Mouse (Mus musculus): Measurements from ENCODE around the gene Ss18l1. TPM values are rescaled to one million over a fixed set of nuclear protein-coding genes. Genes with fewer than 3 reads are reported as not detected.

Gene Ss18l1
- polyA plus RNA-seq (2012) = 0.01 and 0.07 TPM in 2 replicates

DNA sequence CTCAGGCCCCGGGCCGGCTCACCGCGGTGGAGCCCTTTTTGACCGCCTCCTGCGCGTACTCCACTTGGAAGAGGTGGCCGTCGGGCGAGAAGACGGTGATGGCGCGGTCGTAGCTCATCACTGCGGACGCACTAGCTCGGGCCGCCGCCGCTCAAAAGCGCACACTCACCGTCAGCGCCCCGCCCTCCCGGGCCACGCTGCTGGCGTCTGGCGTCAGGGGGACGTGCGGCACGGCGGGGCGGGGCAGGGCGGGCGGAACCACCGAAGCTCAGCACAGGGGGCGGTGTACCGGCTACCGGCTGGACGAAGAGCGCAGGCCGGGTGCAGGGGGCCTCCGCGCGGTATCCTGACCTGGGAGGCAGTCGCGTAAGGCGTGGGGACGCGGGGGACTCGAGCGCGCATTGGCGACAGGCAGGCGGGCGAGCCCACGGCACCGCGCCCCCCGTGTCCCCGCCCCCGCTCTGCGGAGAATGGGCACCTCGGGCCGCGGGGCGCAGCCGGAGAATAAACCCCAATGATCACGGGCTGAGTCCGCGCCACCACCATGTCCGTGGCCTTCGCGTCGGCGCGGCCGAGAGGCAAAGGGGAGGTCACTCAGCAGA is at the start of gene Ss18l1, which contains the start of gene Psma7:
Gene Ss18l1, plus strand, starts transcription at position 254 of the 602 bp plus-strand sequence.
Gene Psma7, minus strand, starts transcription at position 178 of the 602 bp plus-strand sequence.
- peaks cover 21% of the 10 kb centered on the region for H3K27me3 ChIP-seq (ENCODE audit: control insufficient read depth)
- H3K4me1 ChIP-seq (ENCODE audit: control insufficient read depth) = peaks cover 37% of the 10 kb centered on the region
- no peaks in the 10 kb centered on the region for H3K9me3 ChIP-seq (ENCODE audit: control insufficient read depth, low read length)
- peaks cover 36% of the 10 kb centered on the region for H3K36me3 ChIP-seq (ENCODE audit: control insufficient read depth)
- peak within 1 kb of the TSS; percentile 78 for H3K4me3 ChIP-seq (replicated peaks)
- TF ChIP-seq TAL1 (IDR thresholded peaks at IDR 0.05; ENCODE audit: low read length) = no peak
- TF ChIP-seq GATA1 (IDR thresholded peaks at IDR 0.05; ENCODE audit: low read length) = no peak

DNA sequence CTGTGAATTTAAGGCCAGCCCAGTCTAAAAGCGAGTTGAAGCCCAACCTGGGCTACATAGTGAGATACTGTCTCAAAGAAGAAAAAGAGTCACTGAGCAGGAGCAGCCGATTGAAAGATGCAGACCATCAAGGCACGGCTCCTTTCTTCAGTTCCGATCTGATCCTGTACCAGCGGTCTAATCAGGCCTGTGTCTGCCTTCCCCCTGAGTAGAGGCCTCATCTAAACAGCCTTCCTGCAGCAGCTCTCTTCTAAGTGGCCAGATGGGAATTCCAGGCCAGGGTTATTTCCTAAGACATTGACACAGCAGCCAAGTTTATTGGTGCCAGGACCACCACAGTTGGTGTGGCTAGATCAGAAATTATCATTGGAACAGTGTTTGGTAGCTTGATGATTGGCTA is 49.2 kb upstream of the Ss18l1 start:
- TF ChIP-seq TAL1 (IDR thresholded peaks at IDR 0.05; ENCODE audit: low read length) = no peak
- TF ChIP-seq GATA1 (IDR thresholded peaks at IDR 0.05; ENCODE audit: low read length) = no peak

GRCm38 (mm10) chr2:179998431-179998830 is 43.9 kb upstream of the Ss18l1 start:
- Histone ChIP-seq H3K9me3 (ENCODE audit: control insufficient read depth, low read length) (no peaks in the 10 kb centered on the region), H3K27me3 (ENCODE audit: control insufficient read depth) (peaks cover 7% of the 10 kb centered on the region), H3K4me1 (ENCODE audit: control insufficient read depth) (no peaks in the 10 kb centered on the region), H3K36me3 (ENCODE audit: control insufficient read depth) (no peaks in the 10 kb centered on the region), H3K4me3 (replicated peaks) (no peak overlapping the region)
- no peak for TF ChIP-seq GATA1 (IDR thresholded peaks at IDR 0.05; ENCODE audit: low read length)
- TF ChIP-seq TAL1 (IDR thresholded peaks at IDR 0.05; ENCODE audit: low read length) = no peak

More for the DNA sequence above, 49.2 kb upstream of the Ss18l1 start:
- no peaks in the 10 kb centered on the region for H3K9me3 ChIP-seq (ENCODE audit: control insufficient read depth, low read length)
- H3K36me3 ChIP-seq (ENCODE audit: control insufficient read depth) = no peaks in the 10 kb centered on the region
- H3K4me1 ChIP-seq (ENCODE audit: control insufficient read depth) = no peaks in the 10 kb centered on the region
- H3K27me3 ChIP-seq (ENCODE audit: control insufficient read depth) = peaks cover 2% of the 10 kb centered on the region; the same call in 1 of the 2 replicates
- H3K4me3 ChIP-seq (replicated peaks) = no peak overlapping the region

DNA sequence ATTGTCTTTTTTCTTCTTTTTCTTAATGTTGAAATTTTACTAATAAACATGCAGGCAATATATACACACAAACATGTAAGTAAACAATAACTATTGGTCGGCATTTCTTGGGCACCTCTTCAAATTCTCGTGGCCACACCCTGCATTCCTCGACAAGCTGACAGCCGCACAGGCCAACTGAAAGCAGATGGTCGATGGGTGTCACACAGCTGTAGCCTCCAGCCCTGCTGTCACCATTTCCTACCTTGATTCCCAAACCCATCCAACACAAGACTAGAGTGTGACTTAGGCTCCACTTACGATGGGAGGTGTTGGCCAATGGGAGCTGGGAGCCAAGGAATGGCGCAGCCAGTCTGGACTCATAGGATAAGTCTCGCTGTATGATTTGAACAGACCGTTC is 40.7 kb upstream of the Ss18l1 start:
- no peaks in the 10 kb centered on the region for H3K4me1 ChIP-seq (ENCODE audit: control insufficient read depth)
- H3K9me3 ChIP-seq (ENCODE audit: control insufficient read depth, low read length) = no peaks in the 10 kb centered on the region
- peaks cover 10% of the 10 kb centered on the region for H3K27me3 ChIP-seq (ENCODE audit: control insufficient read depth)
- no peak for TF ChIP-seq TAL1 (IDR thresholded peaks at IDR 0.05; ENCODE audit: low read length)
- TF ChIP-seq GATA1 (IDR thresholded peaks at IDR 0.05; ENCODE audit: low read length) = no peak
- H3K36me3 ChIP-seq (ENCODE audit: control insufficient read depth) = no peaks in the 10 kb centered on the region
- H3K4me3 ChIP-seq (replicated peaks) = no peak overlapping the region

DNA sequence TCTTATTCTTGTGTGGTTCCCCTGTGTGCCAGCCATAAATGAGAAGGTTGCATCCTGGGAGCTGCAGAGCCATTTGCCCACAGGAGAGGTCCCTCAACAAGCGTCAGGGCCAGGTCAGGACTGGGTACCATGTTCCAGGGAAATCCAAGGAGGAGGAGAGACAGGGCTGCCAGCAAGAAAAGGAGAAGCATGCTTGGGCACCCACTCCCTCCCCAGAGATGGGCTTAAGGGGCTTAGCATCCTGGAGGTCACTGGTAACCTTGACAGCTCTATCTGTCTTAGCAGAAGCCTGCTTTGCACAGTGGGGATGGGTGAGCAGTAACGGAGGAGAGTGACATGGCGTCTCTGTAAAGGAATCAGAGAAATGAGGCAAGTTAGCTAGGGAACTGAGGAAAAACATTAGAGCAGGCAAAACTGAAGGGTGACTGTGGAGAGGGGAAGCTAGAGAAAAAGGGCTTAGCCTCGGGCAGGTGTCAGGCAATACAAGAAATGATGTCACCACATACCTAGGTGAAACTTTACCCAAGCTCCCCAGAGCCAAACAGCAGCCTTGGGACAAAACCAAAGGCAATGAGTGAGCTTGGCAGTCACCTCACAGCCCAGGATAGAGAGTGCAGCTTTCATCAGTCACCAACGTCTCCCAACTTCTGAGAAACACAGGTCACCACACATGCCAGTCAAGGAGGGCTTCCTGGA is 36.5 kb upstream of the Ss18l1 start:
- Histone ChIP-seq H3K27me3 (ENCODE audit: control insufficient read depth) (peaks cover 3% of the 10 kb centered on the region), H3K4me1 (ENCODE audit: control insufficient read depth) (no peaks in the 10 kb centered on the region), H3K4me3 (replicated peaks) (no peak overlapping the region), H3K36me3 (ENCODE audit: control insufficient read depth) (no peaks in the 10 kb centered on the region), H3K9me3 (ENCODE audit: control insufficient read depth, low read length) (peaks cover 2% of the 10 kb centered on the region; the same call in 1 of the 2 replicates)
- TF ChIP-seq GATA1 (IDR thresholded peaks at IDR 0.05; ENCODE audit: low read length) (no peak), TAL1 (IDR thresholded peaks at IDR 0.05; ENCODE audit: low read length) (no peak)

DNA sequence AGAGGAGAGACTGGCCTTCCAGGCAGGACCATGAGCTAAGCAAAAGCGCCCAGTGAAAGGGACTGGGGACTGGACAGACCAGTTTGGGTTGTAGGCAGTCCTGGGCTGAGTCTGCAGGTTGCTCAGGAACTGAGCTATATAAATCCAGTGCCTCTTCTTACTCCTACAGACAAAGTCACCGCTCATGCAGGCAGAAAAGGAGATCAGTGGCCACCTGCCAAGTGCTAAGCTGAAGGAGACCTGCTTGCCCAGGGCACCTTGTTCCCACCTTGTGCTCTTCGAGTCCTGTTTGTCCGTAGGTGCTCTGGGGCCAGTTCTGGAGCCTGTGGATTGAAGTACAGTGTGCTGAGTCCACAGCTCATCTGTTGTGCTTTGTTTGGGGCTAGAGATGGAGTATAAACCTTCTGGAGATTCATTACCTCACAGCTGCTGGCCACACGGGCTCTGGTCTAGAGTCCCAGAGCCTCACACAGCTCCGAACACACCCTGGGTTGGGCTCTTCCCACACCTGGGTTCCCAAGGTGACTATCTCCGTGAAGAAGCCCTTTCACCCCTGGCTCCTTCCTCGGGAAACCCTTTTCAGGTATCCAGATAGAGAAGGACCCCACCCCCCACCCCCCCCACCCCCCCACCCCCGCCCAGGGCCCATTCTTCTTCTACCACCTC is 35.8 kb upstream of the Ss18l1 start:
- H3K9me3 ChIP-seq (ENCODE audit: control insufficient read depth, low read length) = peaks cover 2% of the 10 kb centered on the region; the same call in 1 of the 2 replicates
- H3K27me3 ChIP-seq (ENCODE audit: control insufficient read depth) = peaks cover 3% of the 10 kb centered on the region
- H3K36me3 ChIP-seq (ENCODE audit: control insufficient read depth) = no peaks in the 10 kb centered on the region
- no peaks in the 10 kb centered on the region for H3K4me1 ChIP-seq (ENCODE audit: control insufficient read depth)
- TF ChIP-seq GATA1 (IDR thresholded peaks at IDR 0.05; ENCODE audit: low read length) (no peak), TAL1 (IDR thresholded peaks at IDR 0.05; ENCODE audit: low read length) (no peak)
- H3K4me3 ChIP-seq (replicated peaks) = no peak overlapping the region

GRCm38 (mm10) chr2:180010686-180011085 is 31.6 kb upstream of the Ss18l1 start:
- Histone ChIP-seq H3K4me3 (replicated peaks) (no peak overlapping the region), H3K27me3 (ENCODE audit: control insufficient read depth) (peaks cover 3% of the 10 kb centered on the region; the same call in 1 of the 2 replicates), H3K36me3 (ENCODE audit: control insufficient read depth) (no peaks in the 10 kb centered on the region), H3K9me3 (ENCODE audit: control insufficient read depth, low read length) (peaks cover 2% of the 10 kb centered on the region; the same call in 1 of the 2 replicates), H3K4me1 (ENCODE audit: control insufficient read depth) (no peaks in the 10 kb centered on the region)
- TF ChIP-seq TAL1 (IDR thresholded peaks at IDR 0.05; ENCODE audit: low read length) = no peak
- no peak for TF ChIP-seq GATA1 (IDR thresholded peaks at IDR 0.05; ENCODE audit: low read length)

GRCm38 (mm10) chr2:180011370-180011769 is 30.9 kb upstream of the Ss18l1 start:
- H3K4me3 ChIP-seq (replicated peaks) = no peak overlapping the region
- H3K4me1 ChIP-seq (ENCODE audit: control insufficient read depth) = no peaks in the 10 kb centered on the region
- H3K36me3 ChIP-seq (ENCODE audit: control insufficient read depth) = no peaks in the 10 kb centered on the region
- H3K9me3 ChIP-seq (ENCODE audit: control insufficient read depth, low read length) = peaks cover 2% of the 10 kb centered on the region; the same call in 1 of the 2 replicates
- no peak for TF ChIP-seq GATA1 (IDR thresholded peaks at IDR 0.05; ENCODE audit: low read length)
- no peak for TF ChIP-seq TAL1 (IDR thresholded peaks at IDR 0.05; ENCODE audit: low read length)
- peaks cover 1% of the 10 kb centered on the region; the same call in 1 of the 2 replicates for H3K27me3 ChIP-seq (ENCODE audit: control insufficient read depth)

GRCm38 (mm10) chr2:180013686-180014085 is 28.6 kb upstream of the Ss18l1 start:
- H3K4me3 ChIP-seq (replicated peaks) = no peak overlapping the region
- no peaks in the 10 kb centered on the region for H3K36me3 ChIP-seq (ENCODE audit: control insufficient read depth)
- no peaks in the 10 kb centered on the region for H3K4me1 ChIP-seq (ENCODE audit: control insufficient read depth)
- TF ChIP-seq GATA1 (IDR thresholded peaks at IDR 0.05; ENCODE audit: low read length) (no peak), TAL1 (IDR thresholded peaks at IDR 0.05; ENCODE audit: low read length) (no peak)
- H3K9me3 ChIP-seq (ENCODE audit: control insufficient read depth, low read length) = no peaks in the 10 kb centered on the region; the same call in 1 of the 2 replicates
- peaks cover 8% of the 10 kb centered on the region for H3K27me3 ChIP-seq (ENCODE audit: control insufficient read depth)
